Mouse (Mus musculus) heart, embryonic 11.5 days (tissue): ENCODE results near the gene Ddb1. TPM values are rescaled to one million over a fixed set of nuclear protein-coding genes. Genes with fewer than 3 reads are reported as not detected.

Source experiments
- ATAC-seq: fragments of 200-750 bp; cut with Nextera tagmentation; replicated peaks from 2 replicates; pipeline ENCODE4 v1.8.0; 2017; ENCODE audit warnings: moderate library complexity; ENCODE audit not compliant: insufficient number of reproducible peaks, low FRiP score, low TSS enrichment
- H3K27ac ChIP-seq: fragments of 300-500 bp; sonication (generic); 2 replicates; pipeline ENCODE4 v1.5.1; 2014; ENCODE audit warnings: mild to moderate bottlenecking, low read depth, low read length
- H3K27me3 ChIP-seq: fragments of 300-500 bp; sonication (generic); 2 replicates; pipeline ENCODE4 v1.6.1; 2014; ENCODE audit warnings: mild to moderate bottlenecking, low read length, mixed read lengths; ENCODE audit not compliant: control insufficient read depth, insufficient read depth
- H3K36me3 ChIP-seq: fragments of 300-500 bp; sonication (generic); 2 replicates; pipeline ENCODE4 v1.6.1; 2014; ENCODE audit warnings: mild to moderate bottlenecking, low read length, moderate library complexity, mixed read lengths; ENCODE audit not compliant: control insufficient read depth, insufficient read depth
- H3K4me1 ChIP-seq: fragments of 300-500 bp; sonication (generic); 2 replicates; pipeline ENCODE4 v1.6.1; 2014; ENCODE audit warnings: low read length; ENCODE audit not compliant: control insufficient read depth, insufficient read depth
- H3K4me2 ChIP-seq: fragments of 300-500 bp; sonication (generic); 2 replicates; pipeline ENCODE4 v1.6.1; 2014; ENCODE audit warnings: mild to moderate bottlenecking, moderate library complexity
- H3K4me3 ChIP-seq: fragments of 300-500 bp; sonication (generic); 2 replicates; pipeline ENCODE4 v1.5.1; 2014; ENCODE audit warnings: low read depth, low read length
- H3K9ac ChIP-seq: fragments of 300-500 bp; sonication (generic); 2 replicates; pipeline ENCODE4 v1.6.1; 2014; ENCODE audit warnings: mild to moderate bottlenecking, low read depth, low read length, moderate library complexity
- H3K9me3 ChIP-seq: fragments of 300-500 bp; sonication (generic); replicated peaks from 2 replicates; pipeline ENCODE4 v1.6.1; 2016; ENCODE audit warnings: low read length; ENCODE audit not compliant: control insufficient read depth
- WGBS: fragments of 180-500 bp; shearing (Covaris S2); extraction: QIAGEN DNeasy Blood & Tissue Kit; methylation state at CpG from one replicate; pipeline ENCODE4 v1.1.7; 2014; ENCODE audit not compliant: insufficient replicate concordance; 5-methylcytosine and 5-hydroxymethylcytosine counted together
- polyA plus RNA-seq: library from polyadenylated mRNA; unstranded; fragments of >200 nt; fragmentation: Nextera tagmentation; extraction: Ambion mirVana; gene quantifications from 2 replicates; pipeline ENCODE4 v1.2.1, GENCODE M21; 2014

Gene Ddb1
- polyA plus RNA-seq, 1 experiment from 2014 or later: 265 TPM

DNA sequence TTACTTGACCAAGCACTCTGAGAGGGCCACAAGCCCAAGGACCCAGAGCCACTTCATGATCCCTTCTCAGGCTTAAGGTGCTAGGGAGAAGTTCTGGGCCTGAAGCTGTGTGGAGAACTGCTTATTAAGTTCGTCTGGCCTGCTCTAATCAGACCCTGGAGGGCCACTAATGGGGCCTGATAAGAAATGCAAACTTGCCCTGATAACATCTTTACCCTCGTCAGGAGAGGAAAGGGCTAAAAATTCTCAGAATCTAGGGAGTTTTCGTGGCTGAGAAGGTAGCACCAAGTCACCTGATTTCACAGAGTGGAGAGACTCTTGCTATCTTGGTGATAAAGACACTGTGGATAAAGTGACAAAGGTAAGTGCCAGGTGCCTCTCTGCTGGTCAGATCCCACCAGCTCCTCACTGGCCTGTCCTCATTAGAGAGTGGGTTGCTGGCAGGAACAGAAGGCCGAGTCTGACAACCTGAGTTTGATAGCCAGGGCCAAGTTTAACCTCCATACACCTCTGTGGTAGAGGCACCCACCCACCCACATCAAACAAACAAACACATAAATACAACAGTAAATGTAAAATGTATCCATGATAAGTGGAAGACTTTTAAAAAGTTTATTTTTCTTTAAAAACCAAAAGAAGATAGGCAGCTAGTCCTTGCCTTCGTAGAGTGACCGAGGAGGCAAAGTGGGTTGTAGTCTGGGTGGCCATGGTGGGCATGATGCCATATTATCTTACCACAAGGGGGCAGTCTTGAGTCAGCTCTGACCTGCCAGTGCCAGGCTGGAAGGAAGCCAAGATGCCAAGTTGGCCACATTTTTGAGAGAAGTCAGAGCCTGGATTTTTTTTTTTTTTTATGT is 73.0 kb downstream of the Ddb1 start, which contains the start of gene Pga5:
Gene Pga5, minus strand, starts transcription at position 157 of the 857 bp plus-strand sequence.
- no peaks in the 10 kb centered on the region for H3K4me1 ChIP-seq
- no peaks in the 10 kb centered on the region for H3K36me3 ChIP-seq
- no peaks in the 10 kb centered on the region for H3K9me3 ChIP-seq
- no peak within 1 kb of the TSS for H3K9ac ChIP-seq
- no peak within 1 kb of the TSS for H3K27ac ChIP-seq
- H3K4me2 ChIP-seq: no peak within 1 kb of the TSS
- 24% methylated on average over 6 of the region's 6 CpGs for WGBS
- no peak for ATAC-seq
- H3K27me3 ChIP-seq: peaks cover 2% of the 10 kb centered on the region; the same call in 1 of the 2 replicates
- no peak within 1 kb of the TSS for H3K4me3 ChIP-seq

DNA sequence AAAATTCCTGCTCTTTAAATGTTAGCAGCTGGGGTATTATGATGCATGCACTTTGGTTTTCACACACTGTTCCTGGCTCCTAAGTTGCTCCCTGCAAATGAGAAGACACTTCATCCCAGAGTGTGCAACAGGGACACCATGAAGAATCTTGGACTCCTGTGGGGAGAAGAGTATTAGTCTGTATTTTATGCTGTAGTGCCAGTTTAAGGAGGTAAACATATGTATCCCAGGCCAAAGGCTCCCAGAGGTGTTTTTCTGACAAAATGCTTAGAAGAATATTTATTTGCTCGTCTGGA is 73.6 kb downstream of the Ddb1 start:
- no peak overlapping the region for H3K4me2 ChIP-seq
- no peak for ATAC-seq

More for the DNA sequence above, 73.6 kb downstream of the Ddb1 start:
- WGBS: 76% methylated on average over 1 of the region's 1 CpGs
- Histone ChIP-seq H3K27me3 (peaks cover 2% of the 10 kb centered on the region; the same call in 1 of the 2 replicates), H3K9me3 (no peaks in the 10 kb centered on the region), H3K4me1 (no peaks in the 10 kb centered on the region), H3K4me3 (no peak overlapping the region), H3K27ac (no peak overlapping the region), H3K9ac (no peak overlapping the region), H3K36me3 (no peaks in the 10 kb centered on the region)

Other genes starting within 250 kb of the Ddb1 start
- gene Syt7, start 216.2 kb upstream of the Ddb1 start, polyA plus RNA-seq: 1.2 and 2.0 TPM in 2 replicates
- 0.19 TPM in 1 of 2 replicates, not detected in the other for gene Lrrc10b, start 147.9 kb upstream of the Ddb1 start, polyA plus RNA-seq
- not detected in 2 replicates for gene Ppp1r32, start 122.4 kb upstream of the Ddb1 start, polyA plus RNA-seq
- 39.3 and 41.2 TPM in 2 replicates for gene Cpsf7, start 80.1 kb upstream of the Ddb1 start, polyA plus RNA-seq
- gene Sdhaf2, start 79.2 kb upstream of the Ddb1 start, polyA plus RNA-seq: 51.7 and 62.6 TPM in 2 replicates
- gene Tmem216, start 49.1 kb upstream of the Ddb1 start, polyA plus RNA-seq: 22.9 and 24.4 TPM in 2 replicates
- 12.8 and 14.3 TPM in 2 replicates for gene Cyb561a3, start 28.2 kb upstream of the Ddb1 start, polyA plus RNA-seq
- gene Tmem138, start 28.0 kb upstream of the Ddb1 start, polyA plus RNA-seq: 31.7 and 32.0 TPM in 2 replicates
- 13.6 and 14.3 TPM in 2 replicates for gene Tkfc, start 327 bp downstream of the Ddb1 start, polyA plus RNA-seq
- gene Vwce, start 28.9 kb downstream of the Ddb1 start, polyA plus RNA-seq: 0.46 and 0.55 TPM in 2 replicates
- gene Pga5, start 72.7 kb downstream of the Ddb1 start, polyA plus RNA-seq: not detected in 2 replicates
- gene Vps37c, start 83.4 kb downstream of the Ddb1 start, polyA plus RNA-seq: 21.9 and 22.5 TPM in 2 replicates
- 0.39 and 0.72 TPM in 2 replicates for gene Cd5, start 133.7 kb downstream of the Ddb1 start, polyA plus RNA-seq
- gene Cd6, start 224.7 kb downstream of the Ddb1 start, polyA plus RNA-seq: not detected in 2 replicates
- 0.19 and 0.31 TPM in 2 replicates for gene Slc15a3, start 234.4 kb downstream of the Ddb1 start, polyA plus RNA-seq